Mouse (Mus musculus): ENCODE results near the gene Mrnip.

The Mrnip gene

GRCm38 (mm10) chr11:50206037-50206436 is 31.8 kb downstream of the Mrnip start:
- no peak for DNase-seq

- no peak for DNase-seq
These were observed 33.1 kb downstream of the Mrnip start for GRCm38 (mm10) chr11:50207344-50207743.

- no peak for DNase-seq
These were observed 33.8 kb downstream of the Mrnip start for GRCm38 (mm10) chr11:50208039-50208438.

GRCm38 (mm10) chr11:50210101-50210504 is 35.9 kb downstream of the Mrnip start:
- DNase-seq: peak; percentile 95 to 97

- peak; percentile 87 to 90 for DNase-seq
These were observed 36.4 kb downstream of the Mrnip start, which contains the start of the genes Sqstm1 and Mgat4b for GRCm38 (mm10) chr11:50210505-50211151. TSS of gene Sqstm1 (minus strand) at chr11:50210827. TSS of gene Mgat4b (plus strand) at chr11:50210890.

- no peak for DNase-seq
These were observed 37.2 kb downstream of the Mrnip start for GRCm38 (mm10) chr11:50211322-50212059.

- no peak for DNase-seq
These were observed 38.0 kb downstream of the Mrnip start for GRCm38 (mm10) chr11:50212060-50212739.

- DNase-seq: peak; percentile 80 to 87
These were observed 38.9 kb downstream of the Mrnip start for GRCm38 (mm10) chr11:50212848-50213758.

GRCm38 (mm10) chr11:50214631-50215030 is 40.4 kb downstream of the Mrnip start:
- DNase-seq: no peak

- no peak for DNase-seq
These were observed 41.4 kb downstream of the Mrnip start for GRCm38 (mm10) chr11:50215633-50216032.

GRCm38 (mm10) chr11:50216724-50217366 is 42.6 kb downstream of the Mrnip start:
- no peak for DNase-seq

- DNase-seq: no peak
These were observed 43.6 kb downstream of the Mrnip start for GRCm38 (mm10) chr11:50217811-50218210.

- DNase-seq: no peak
These were observed 45.6 kb downstream of the Mrnip start for GRCm38 (mm10) chr11:50219833-50220232.

GRCm38 (mm10) chr11:50222559-50223276 is 48.5 kb downstream of the Mrnip start:
- DNase-seq: no peak

GRCm38 (mm10) chr11:50223783-50224662 is 49.8 kb downstream of the Mrnip start:
- DNase-seq: no peak

GRCm38 (mm10) chr11:50224671-50225530 is 50.7 kb downstream of the Mrnip start:
- DNase-seq: peak; percentile 90 to 92

- DNase-seq: peak; percentile 62 to 66
These were observed 51.6 kb downstream of the Mrnip start for GRCm38 (mm10) chr11:50225611-50226378.

- no peak for DNase-seq
These were observed 52.2 kb downstream of the Mrnip start for GRCm38 (mm10) chr11:50226406-50226805.
